Mouse (Mus musculus) lung, postnatal 0 days (tissue): Measurements from ENCODE around the gene Mgmt.

Experiments used
- CTCF ChIP-seq: IDR thresholded peaks from 2 replicates; pipeline ENCODE4 v1.5.1; 2016; ENCODE audit warnings: antibody characterized with exemption, mild to moderate bottlenecking
- EP300 ChIP-seq: IDR thresholded peaks from 2 replicates; pipeline ENCODE4 v1.6.1; 2016; ENCODE audit warnings: antibody characterized with exemption, mild to moderate bottlenecking, control low read depth

DNA sequence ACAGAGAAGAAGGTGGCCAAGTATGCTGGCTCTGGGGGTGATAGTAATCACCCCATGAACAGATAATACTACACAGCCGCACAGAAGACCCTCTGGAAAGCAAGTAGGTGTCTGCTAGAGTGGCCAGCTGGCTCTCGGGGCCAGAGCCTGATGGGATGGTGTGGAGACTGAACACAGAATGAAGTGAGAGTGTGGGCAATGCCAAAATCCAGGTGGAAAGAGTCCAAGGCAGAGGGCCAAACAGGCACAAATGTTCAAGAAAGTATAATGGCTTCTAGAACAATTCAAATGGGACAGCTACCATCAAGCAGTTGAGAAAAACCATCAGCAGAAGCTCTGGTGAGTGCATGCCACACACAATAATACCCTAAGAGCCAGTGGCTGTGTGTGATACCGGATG, 205.4 kb downstream of the Mgmt start:
- no peak for TF ChIP-seq EP300
- no peak for TF ChIP-seq CTCF
